Mouse (Mus musculus): ENCODE measurements at regions not wholly inside any gene's neighbourhood (a gene's known extent, or its start where the extent isn't known, plus 50 kb on each side); places are given as distances from the start of the nearest gene placed in this dataset.
A peak's percentile ranks its signal among the peaks of the same experiment; 100 is the strongest.

DNA sequence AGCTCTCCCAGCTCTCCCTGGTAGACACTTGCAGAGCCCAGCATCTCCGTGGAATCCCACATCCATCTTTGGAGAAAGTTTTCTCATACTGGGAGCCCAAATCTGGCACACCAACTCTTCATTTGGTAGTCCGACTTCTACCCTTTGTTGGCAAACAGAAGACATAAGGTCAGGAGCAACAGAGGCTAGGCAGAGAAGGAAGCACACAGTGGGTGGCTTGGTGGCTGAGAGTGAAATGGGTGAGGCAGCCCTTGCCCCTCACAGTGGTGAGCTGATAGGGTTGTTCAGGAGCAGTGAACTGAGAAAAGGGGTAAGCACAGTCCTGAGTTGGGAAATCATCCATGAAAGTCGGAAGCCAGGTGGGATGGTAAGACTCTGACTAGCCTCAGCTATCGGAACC lies 157.6 kb upstream of the Arid2 start:
- H3K4me1 ChIP-seq: no peaks in the 10 kb centered on the region
- ATAC-seq (ENCODE audit: low FRiP score): no peak
- no peaks in the 10 kb centered on the region for H3K36me3 ChIP-seq
- no peak overlapping the region for H3K9ac ChIP-seq (replicated peaks)
- H3K4me3 ChIP-seq (replicated peaks): no peak overlapping the region
- H3K27ac ChIP-seq (replicated peaks): no peak overlapping the region
- H3K9me3 ChIP-seq (replicated peaks): no peaks in the 10 kb centered on the region
- WGBS: 82% methylated on average over 4 of the region's 4 CpGs
- H3K4me2 ChIP-seq: no peak overlapping the region
- no peaks in the 10 kb centered on the region for H3K27me3 ChIP-seq (replicated peaks)

DNA sequence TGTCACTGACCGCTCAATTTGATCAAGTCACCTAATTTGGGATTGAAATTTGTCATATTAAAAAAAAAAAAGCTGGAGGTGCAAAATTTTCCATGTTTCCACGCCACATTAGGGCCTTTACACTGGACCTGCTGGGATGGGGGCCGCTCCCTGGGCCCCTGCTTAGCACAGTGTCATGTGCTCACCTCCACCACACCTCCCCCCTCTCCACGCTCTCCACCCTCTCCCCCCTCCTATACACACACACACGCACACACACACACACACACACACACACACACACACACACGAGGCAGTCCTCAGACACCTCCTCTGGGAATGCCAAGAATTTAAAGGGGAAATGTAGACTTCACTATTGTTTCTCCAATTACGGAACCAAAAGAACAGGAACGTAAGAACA lies 156.8 kb upstream of the Arid2 start:
- no peak overlapping the region for H3K9ac ChIP-seq (replicated peaks)
- H3K27me3 ChIP-seq (replicated peaks): no peaks in the 10 kb centered on the region
- H3K4me2 ChIP-seq: no peak overlapping the region
- no peaks in the 10 kb centered on the region for H3K9me3 ChIP-seq (replicated peaks)
- WGBS: 80% methylated on average over 8 of the region's 8 CpGs
- peaks cover 7% of the 10 kb centered on the region; the same call in 1 of the 2 replicates for H3K4me1 ChIP-seq
- ATAC-seq (ENCODE audit: low FRiP score): no peak
- H3K4me3 ChIP-seq (replicated peaks): no peak overlapping the region
- no peak overlapping the region for H3K27ac ChIP-seq (replicated peaks)
- no peaks in the 10 kb centered on the region for H3K36me3 ChIP-seq

DNA sequence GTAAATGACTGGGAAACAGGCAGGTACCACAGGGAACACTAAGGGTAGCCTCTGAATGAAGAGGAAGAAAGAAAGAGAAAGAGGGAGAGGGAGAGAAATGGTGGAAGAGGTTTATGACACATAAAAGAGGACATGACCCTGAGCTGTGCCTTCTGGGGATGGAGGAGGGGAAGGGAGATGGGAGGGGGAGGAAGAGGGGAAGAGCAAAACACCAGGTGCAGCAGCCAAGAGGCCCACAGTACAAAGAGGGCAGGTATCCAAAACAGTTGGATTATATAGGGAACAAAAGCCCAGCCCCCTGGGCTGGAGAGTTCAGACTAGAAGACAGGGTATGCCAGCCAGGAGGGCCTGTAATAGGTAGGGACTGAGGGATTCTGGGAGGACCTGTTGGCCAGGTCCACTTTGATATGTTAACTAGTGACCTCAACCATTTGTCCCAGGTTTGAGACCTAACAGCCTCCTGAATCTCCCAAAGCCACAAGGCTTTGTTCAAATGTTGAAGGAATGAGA lies 155.7 kb upstream of the Arid2 start:
- H3K4me2 ChIP-seq: no peak overlapping the region
- no peak for ATAC-seq (ENCODE audit: low FRiP score)
- no peak overlapping the region for H3K9ac ChIP-seq (replicated peaks)
- H3K27ac ChIP-seq (replicated peaks): no peak overlapping the region
- H3K27me3 ChIP-seq (replicated peaks): no peaks in the 10 kb centered on the region
- no peaks in the 10 kb centered on the region for H3K36me3 ChIP-seq
- H3K4me1 ChIP-seq: peaks cover 7% of the 10 kb centered on the region; the same call in 1 of the 2 replicates
- no peak overlapping the region for H3K4me3 ChIP-seq (replicated peaks)
- no peaks in the 10 kb centered on the region for H3K9me3 ChIP-seq (replicated peaks)

DNA sequence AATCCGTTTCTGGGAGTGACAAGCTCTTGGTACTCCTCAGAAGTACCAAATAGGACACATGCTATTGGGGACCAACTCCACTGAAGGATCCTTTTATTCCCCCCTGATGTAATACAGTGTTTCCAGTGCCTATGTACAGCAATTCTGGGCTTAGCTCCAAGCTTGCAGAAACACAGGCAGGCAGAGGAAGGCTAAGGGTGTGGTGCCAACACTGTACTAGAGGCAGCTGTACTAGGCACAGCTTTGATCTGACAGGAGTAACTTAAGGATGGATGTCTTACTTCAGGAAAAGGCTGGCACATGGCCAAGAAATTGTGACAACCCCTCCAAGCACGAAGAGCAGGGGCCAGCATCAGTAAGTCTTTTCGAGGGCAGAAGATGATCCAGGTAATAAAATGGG lies 154.7 kb upstream of the Arid2 start:
- no peak for ATAC-seq (ENCODE audit: low FRiP score)
- WGBS: 54% methylated on average over 3 of the region's 3 CpGs
- H3K36me3 ChIP-seq: no peaks in the 10 kb centered on the region

DNA sequence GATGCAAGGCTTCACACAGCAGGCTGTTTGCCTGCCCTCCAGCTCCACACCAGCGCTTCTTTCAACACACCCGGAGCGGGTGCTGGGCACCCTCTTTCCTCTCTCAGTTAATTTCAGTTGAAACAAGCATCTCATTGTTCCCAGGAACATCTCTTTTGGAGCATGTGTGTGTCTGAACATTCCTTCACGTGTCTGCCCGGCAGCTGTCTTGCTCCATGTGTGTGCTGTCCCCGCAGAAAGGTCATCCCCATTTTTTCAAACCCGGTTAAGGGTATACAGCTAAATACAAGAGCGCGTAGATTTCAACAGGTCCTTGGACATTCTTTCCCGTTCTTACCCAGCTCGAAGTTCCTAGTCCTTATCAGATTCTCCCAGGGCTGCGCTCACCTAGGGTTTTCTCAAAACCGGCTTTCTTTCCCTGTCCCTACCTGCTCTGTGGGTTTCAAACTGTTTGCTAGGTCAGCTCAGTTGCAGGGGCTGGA lies 152.0 kb upstream of the Arid2 start:
- WGBS: 19% methylated on average over 13 of the region's 13 CpGs
- no peak overlapping the region for H3K9ac ChIP-seq (replicated peaks)
- H3K4me3 ChIP-seq (replicated peaks): no peak overlapping the region
- H3K27me3 ChIP-seq (replicated peaks): no peaks in the 10 kb centered on the region
- H3K27ac ChIP-seq (replicated peaks): no peak overlapping the region
- no peak overlapping the region for H3K4me2 ChIP-seq
- no peaks in the 10 kb centered on the region for H3K36me3 ChIP-seq
- no peaks in the 10 kb centered on the region for H3K9me3 ChIP-seq (replicated peaks)
- peaks cover 7% of the 10 kb centered on the region; the same call in 1 of the 2 replicates for H3K4me1 ChIP-seq
- ATAC-seq (ENCODE audit: low FRiP score): no peak; the same call in 1 of the 2 replicates

More for the DNA sequence above, 154.7 kb upstream of the Arid2 start:
- Histone ChIP-seq H3K27ac (replicated peaks) (no peak overlapping the region), H3K4me1 (peaks cover 7% of the 10 kb centered on the region; the same call in 1 of the 2 replicates), H3K4me2 (no peak overlapping the region), H3K9ac (replicated peaks) (no peak overlapping the region), H3K9me3 (replicated peaks) (no peaks in the 10 kb centered on the region), H3K27me3 (replicated peaks) (no peaks in the 10 kb centered on the region), H3K4me3 (replicated peaks) (no peak overlapping the region)

DNA sequence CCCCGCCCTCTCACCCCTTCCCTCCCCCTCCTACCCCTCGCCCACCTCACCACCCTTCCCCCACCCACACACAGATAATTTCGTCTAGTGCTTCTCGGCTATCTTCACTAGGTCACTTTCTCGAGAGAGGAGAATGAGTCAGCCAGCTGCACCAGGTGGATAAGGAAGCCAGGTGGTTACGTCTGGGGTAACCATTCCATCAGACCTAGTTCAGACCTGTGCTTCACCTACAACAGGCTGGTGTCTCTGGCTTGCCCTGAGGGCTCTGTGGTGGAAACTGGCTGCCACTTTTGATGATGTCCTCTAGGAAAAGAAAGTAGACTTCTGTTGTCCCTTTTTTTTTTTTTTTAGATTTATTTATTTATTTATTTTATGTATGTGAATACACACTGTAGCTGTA lies 151.5 kb upstream of the Arid2 start:
- Histone ChIP-seq H3K36me3 (no peaks in the 10 kb centered on the region), H3K4me3 (replicated peaks) (no peak overlapping the region), H3K4me1 (peaks cover 7% of the 10 kb centered on the region; the same call in 1 of the 2 replicates), H3K9ac (replicated peaks) (no peak overlapping the region), H3K27ac (replicated peaks) (no peak overlapping the region), H3K9me3 (replicated peaks) (no peaks in the 10 kb centered on the region), H3K4me2 (no peak overlapping the region), H3K27me3 (replicated peaks) (no peaks in the 10 kb centered on the region)
- no peak for ATAC-seq (ENCODE audit: low FRiP score)
- 44% methylated on average over 6 of the region's 6 CpGs for WGBS

DNA sequence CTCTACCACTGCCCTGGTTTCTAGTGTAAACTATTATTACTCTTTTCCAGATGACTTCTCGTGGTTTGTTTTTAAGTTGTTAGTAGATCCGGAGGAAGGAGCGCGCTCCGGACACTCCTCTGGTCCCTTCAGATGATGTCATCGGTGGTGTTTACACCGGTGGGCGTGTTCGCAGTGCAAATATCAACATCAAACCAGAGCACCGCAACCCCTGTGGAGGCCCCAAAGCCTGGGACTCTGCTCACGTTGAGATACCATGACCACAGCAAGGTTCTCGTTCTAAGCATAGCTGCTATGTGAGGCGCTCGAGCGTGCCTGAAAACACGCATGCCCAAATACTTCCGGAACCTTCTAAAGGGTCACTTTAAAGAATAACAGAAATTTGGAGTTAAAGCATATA lies 149.8 kb upstream of the Arid2 start:
- no peak overlapping the region for H3K27ac ChIP-seq (replicated peaks)
- no peak overlapping the region for H3K4me2 ChIP-seq
- H3K27me3 ChIP-seq (replicated peaks): no peaks in the 10 kb centered on the region
- H3K9me3 ChIP-seq (replicated peaks): no peaks in the 10 kb centered on the region
- ATAC-seq (ENCODE audit: low FRiP score): no peak
- no peaks in the 10 kb centered on the region for H3K36me3 ChIP-seq
- no peak overlapping the region for H3K9ac ChIP-seq (replicated peaks)
- peaks cover 7% of the 10 kb centered on the region; the same call in 1 of the 2 replicates for H3K4me1 ChIP-seq
- H3K4me3 ChIP-seq (replicated peaks): no peak overlapping the region
- 94% methylated on average over 17 of the region's 17 CpGs for WGBS

DNA sequence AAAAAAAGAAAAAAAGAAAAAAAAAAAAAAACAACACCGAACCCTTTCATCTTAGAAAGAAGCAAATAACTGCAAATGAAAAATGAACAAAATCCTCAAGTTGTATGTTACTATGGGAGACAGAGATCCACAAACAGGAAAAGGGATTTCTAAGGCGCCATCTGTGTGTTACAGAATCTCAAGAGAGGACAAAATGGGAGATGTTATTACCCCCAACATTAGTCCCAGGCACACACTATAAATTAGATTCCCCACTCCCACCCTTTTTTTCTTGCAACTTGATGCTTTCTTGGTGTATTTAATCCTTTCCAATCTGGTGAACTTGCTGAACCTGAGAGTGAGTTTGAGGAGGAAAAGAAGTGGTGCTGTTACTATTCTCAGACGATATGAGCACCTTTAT lies 149.4 kb upstream of the Arid2 start:
- Histone ChIP-seq H3K4me3 (replicated peaks) (no peak overlapping the region), H3K9me3 (replicated peaks) (no peaks in the 10 kb centered on the region), H3K4me2 (no peak overlapping the region), H3K36me3 (no peaks in the 10 kb centered on the region), H3K4me1 (peaks cover 7% of the 10 kb centered on the region; the same call in 1 of the 2 replicates), H3K9ac (replicated peaks) (no peak overlapping the region), H3K27me3 (replicated peaks) (no peaks in the 10 kb centered on the region), H3K27ac (replicated peaks) (no peak overlapping the region)
- 89% methylated on average over 3 of the region's 3 CpGs for WGBS
- no peak for ATAC-seq (ENCODE audit: low FRiP score)

DNA sequence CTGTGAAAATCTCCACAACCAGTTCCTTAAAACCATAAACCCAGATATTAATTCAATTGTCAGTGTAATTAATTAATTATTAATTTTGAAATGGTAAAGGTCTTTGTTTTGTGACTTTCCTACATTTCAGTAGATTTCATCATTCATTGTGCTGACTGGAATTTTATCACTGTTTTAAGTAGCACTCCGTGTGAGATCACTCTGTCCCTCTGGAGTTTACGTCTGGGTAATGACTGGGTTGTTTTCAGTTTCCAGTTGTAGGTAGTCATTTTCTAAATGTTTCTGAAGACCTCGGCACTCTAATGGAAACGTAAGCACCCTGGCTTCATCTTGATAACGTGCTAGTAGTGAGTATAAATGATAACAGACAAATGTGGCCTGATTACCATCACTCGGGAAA lies 133.8 kb upstream of the Arid2 start:
- WGBS: 74% methylated on average over 6 of the region's 6 CpGs
- H3K4me3 ChIP-seq (replicated peaks): no peak overlapping the region

DNA sequence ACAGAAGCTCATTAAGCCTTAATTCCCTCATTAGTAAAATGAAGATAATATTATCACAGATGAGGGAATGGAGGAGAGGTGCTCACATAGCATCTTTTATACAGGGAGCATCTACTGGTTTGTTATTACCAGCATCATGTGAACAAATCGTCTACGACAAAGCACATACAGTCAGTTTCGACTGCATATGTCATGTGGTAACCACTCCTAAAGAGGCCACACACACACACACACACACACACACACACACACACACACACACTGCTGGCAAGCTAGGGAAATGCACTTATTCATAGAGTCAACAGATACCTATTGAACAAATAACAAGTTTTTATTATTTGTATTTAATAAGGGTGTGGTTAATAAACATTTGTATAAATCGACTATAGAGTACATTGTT lies 129.0 kb upstream of the Arid2 start:
- Histone ChIP-seq H3K4me1 (no peaks in the 10 kb centered on the region), H3K27me3 (replicated peaks) (no peaks in the 10 kb centered on the region), H3K9me3 (replicated peaks) (no peaks in the 10 kb centered on the region), H3K4me2 (no peak overlapping the region), H3K36me3 (no peaks in the 10 kb centered on the region), H3K4me3 (replicated peaks) (no peak overlapping the region), H3K27ac (replicated peaks) (0 out of 2 replicates have a peak overlapping the region, but pooled peaks have one; percentile 2), H3K9ac (replicated peaks) (no peak overlapping the region)
- 74% methylated on average over 4 of the region's 4 CpGs for WGBS
- peak; percentile 63 for ATAC-seq (ENCODE audit: low FRiP score)

More for the DNA sequence above, 133.8 kb upstream of the Arid2 start:
- Histone ChIP-seq H3K36me3 (no peaks in the 10 kb centered on the region), H3K27ac (replicated peaks) (no peak overlapping the region), H3K9me3 (replicated peaks) (no peaks in the 10 kb centered on the region), H3K4me2 (no peak overlapping the region), H3K4me1 (no peaks in the 10 kb centered on the region), H3K9ac (replicated peaks) (no peak overlapping the region), H3K27me3 (replicated peaks) (no peaks in the 10 kb centered on the region)
- ATAC-seq (ENCODE audit: low FRiP score): no peak

DNA sequence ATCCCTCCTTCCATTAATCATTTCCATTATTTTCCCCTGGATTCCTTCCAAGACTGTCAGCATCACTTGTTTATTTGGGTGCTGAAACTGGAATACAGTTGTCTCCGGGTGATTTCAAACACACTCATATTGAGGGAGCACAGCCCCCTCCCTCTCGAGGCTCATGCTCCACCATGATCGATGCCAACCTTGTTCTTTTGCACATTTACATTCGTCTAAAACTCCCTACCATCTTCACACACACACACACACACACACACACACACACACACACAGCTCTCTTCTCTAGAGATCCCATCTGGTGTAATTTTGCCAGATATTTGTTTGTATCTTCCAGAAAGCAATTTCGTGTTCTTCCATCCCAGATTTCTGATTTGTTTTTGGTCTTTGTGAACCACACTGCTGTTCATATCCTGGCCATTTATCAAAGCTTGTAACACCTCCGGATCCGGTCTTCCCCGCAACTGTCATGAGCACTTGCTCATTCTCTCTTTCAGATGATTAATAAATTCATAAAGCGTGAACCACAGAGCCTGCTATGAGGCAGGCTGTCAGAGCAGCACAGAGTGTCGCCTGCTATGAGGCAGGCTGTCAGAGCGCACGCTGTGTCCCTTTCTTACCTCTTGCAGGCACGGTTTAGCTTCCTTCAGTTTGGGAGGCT lies 122.4 kb upstream of the Arid2 start:
- peak overlapping the region; percentile 33 for H3K4me2 ChIP-seq
- peak; percentile 59; the same call in 1 of the 2 replicates for ATAC-seq (ENCODE audit: low FRiP score)
- no peaks in the 10 kb centered on the region for H3K9me3 ChIP-seq (replicated peaks)
- H3K27me3 ChIP-seq (replicated peaks): no peaks in the 10 kb centered on the region
- no peak overlapping the region for H3K9ac ChIP-seq (replicated peaks)
- H3K27ac ChIP-seq (replicated peaks): peak overlapping the region; percentile 71
- WGBS: 39% methylated on average over 13 of the region's 13 CpGs
- H3K4me3 ChIP-seq (replicated peaks): no peak overlapping the region; the same call in 1 of the 2 replicates
- peaks cover 17% of the 10 kb centered on the region for H3K4me1 ChIP-seq
- no peaks in the 10 kb centered on the region for H3K36me3 ChIP-seq

DNA sequence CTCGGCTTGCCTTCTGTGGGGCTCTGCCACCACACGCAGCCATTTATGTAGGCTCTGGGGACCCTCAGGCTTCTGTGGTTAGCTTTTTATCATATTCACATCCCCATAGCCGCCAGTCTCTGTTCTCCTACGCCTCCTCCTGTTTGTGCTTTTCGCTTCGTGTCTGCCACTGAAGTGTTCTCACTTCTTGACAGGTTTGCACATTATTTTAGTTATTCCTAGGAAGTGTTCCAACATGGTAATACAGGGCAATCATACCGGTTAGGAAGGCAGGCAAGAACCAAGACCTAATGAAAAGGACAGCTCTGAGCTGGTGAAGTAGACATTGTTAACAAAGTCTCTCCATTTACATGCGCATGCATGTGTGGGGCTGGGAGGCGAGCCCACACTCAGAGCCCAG lies 120.1 kb upstream of the Arid2 start:
- no peak for ATAC-seq (ENCODE audit: low FRiP score)
- 83% methylated on average over 9 of the region's 9 CpGs for WGBS
- Histone ChIP-seq H3K27me3 (replicated peaks) (no peaks in the 10 kb centered on the region), H3K36me3 (no peaks in the 10 kb centered on the region), H3K9me3 (replicated peaks) (no peaks in the 10 kb centered on the region), H3K4me2 (no peak overlapping the region), H3K27ac (replicated peaks) (no peak overlapping the region), H3K4me1 (peaks cover 24% of the 10 kb centered on the region), H3K4me3 (replicated peaks) (no peak overlapping the region), H3K9ac (replicated peaks) (no peak overlapping the region)
